Mouse (Mus musculus) hematopoietic multipotent progenitor cell, adult 10-12 weeks (in vitro differentiated cells): Measurements from ENCODE around the gene Snrnp200. TPM values are rescaled to one million over a fixed set of nuclear protein-coding genes. Genes with fewer than 3 reads are reported as not detected.

ENCODE experiments used
- polyA plus RNA-seq: library from polyadenylated mRNA; stranded (reverse); fragments of >175 nt; gene quantifications from 2 replicates; pipeline ENCODE4 v1.2.3, GENCODE M21; 2012; ENCODE audit warnings: low replicate concordance

Gene Snrnp200
- polyA plus RNA-seq, result 5.2 and 13.8 TPM in 2 replicates

GRCm38 (mm10) chr2:127207547-127208451, at the start of gene Snrnp200, which contains the start of gene 1810024B03Rik:
Snrnp200 (plus strand) TSS chr2:127208386.
1810024B03Rik (minus strand) TSS chr2:127208280.

GRCm38 (mm10) chr2:127247592-127248333, 39.6 kb downstream of the Snrnp200 start, which contains the start of the genes Ciao1 and Tmem127:
Ciao1 (minus strand) TSS chr2:127247816.
Tmem127 (plus strand) TSS chr2:127247908.

GRCm38 (mm10) chr2:127269491-127270299, 61.5 kb downstream of the Snrnp200 start, which contains the start of gene Stard7:
Stard7 (plus strand) TSS chr2:127270218.

Other genes starting within 250 kb of the Snrnp200 start
- 4.4 and 7.7 TPM in 2 replicates for gene Ap4e1, start 199.7 kb upstream of the Snrnp200 start, polyA plus RNA-seq
- 1.2 and 5.3 TPM in 2 replicates for gene Blvra, start 137.7 kb upstream of the Snrnp200 start, polyA plus RNA-seq
- 1.3 and 4.4 TPM in 2 replicates for gene Ncaph, start 74.4 kb upstream of the Snrnp200 start, polyA plus RNA-seq
- gene Itpripl1, start 64.9 kb upstream of the Snrnp200 start, polyA plus RNA-seq, result 9.2 and 9.6 TPM in 2 replicates
- 0.12 and 0.14 TPM in 2 replicates for gene 1810024B03Rik, start 106 bp upstream of the Snrnp200 start, polyA plus RNA-seq
- gene Ciao1, start 39.4 kb downstream of the Snrnp200 start, polyA plus RNA-seq, result 12.0 and 15.9 TPM in 2 replicates
- gene Tmem127, start 39.5 kb downstream of the Snrnp200 start, polyA plus RNA-seq, result 97.7 and 118 TPM in 2 replicates
- gene Stard7, start 61.8 kb downstream of the Snrnp200 start, polyA plus RNA-seq, result 23.3 and 33.0 TPM in 2 replicates
- 70.8 and 85.4 TPM in 2 replicates for gene Dusp2, start 127.8 kb downstream of the Snrnp200 start, polyA plus RNA-seq
- gene Astl, start 130.3 kb downstream of the Snrnp200 start, polyA plus RNA-seq, result 0.08 TPM in 1 of 2 replicates, not detected in the other
- not detected in 2 replicates for gene Adra2b, start 154.8 kb downstream of the Snrnp200 start, polyA plus RNA-seq
- gene Gpat2, start 216.8 kb downstream of the Snrnp200 start, polyA plus RNA-seq, result 0.13 and 0.86 TPM in 2 replicates
- gene Fahd2a, start 236.2 kb downstream of the Snrnp200 start, polyA plus RNA-seq, result 19.0 and 33.9 TPM in 2 replicates